Mouse (Mus musculus) frontal cortex, adult (tissue): ENCODE data around the gene Rwdd4a.

ENCODE experiments used
- ATAC-seq: cut with Nextera tagmentation; 2 replicates; pipeline ENCODE4 v1.9.2; 2017; ENCODE audit warnings: mild to moderate bottlenecking, moderate library complexity, mixed read lengths; ENCODE audit not compliant: low TSS enrichment

Rwdd4a gene

DNA sequence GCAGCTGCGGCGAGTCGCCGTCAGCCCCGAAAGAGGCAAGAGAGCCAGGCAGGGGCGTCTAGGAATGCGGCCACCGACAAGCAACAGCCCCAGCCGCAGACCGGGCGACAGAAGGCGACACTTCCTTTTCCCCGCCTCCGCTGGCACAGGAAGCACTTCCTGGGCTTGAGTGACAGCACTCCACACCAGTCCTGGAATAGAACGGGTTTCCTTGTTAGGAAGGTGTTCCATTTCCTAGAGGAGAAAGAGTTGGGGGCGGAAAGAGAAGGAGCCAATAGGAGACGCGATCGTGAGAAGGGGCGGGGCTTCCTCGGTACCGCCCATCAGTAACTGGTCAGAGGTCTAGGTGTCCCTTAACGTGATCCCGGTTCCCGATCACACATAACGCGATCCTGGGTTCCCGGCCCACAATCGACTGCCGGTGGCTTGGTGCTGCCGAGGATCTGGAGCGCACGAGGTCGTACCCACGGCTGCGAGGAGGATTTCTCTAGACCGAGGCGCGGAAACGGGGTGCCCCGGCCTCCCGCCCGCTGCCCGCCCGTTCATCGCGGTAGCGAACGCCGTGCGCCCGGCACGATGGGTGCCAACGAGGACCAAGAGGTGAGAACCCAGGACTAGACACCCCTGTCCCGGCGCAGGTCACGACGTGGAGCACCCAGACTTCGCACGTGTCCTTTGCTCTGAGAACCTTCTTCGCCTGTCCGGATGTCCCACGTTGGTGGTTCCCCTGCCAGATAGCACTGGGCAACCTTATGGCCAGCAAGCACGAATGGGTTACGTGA lies at the start of gene Rwdd4a, which contains the start of gene Trappc11:
Gene Rwdd4a (plus strand): TSS at position 321 of the 782 bp plus-strand sequence.
Gene Trappc11 (minus strand): TSS at position 127 of the 782 bp plus-strand sequence.
- peak; percentile 100 for ATAC-seq

DNA sequence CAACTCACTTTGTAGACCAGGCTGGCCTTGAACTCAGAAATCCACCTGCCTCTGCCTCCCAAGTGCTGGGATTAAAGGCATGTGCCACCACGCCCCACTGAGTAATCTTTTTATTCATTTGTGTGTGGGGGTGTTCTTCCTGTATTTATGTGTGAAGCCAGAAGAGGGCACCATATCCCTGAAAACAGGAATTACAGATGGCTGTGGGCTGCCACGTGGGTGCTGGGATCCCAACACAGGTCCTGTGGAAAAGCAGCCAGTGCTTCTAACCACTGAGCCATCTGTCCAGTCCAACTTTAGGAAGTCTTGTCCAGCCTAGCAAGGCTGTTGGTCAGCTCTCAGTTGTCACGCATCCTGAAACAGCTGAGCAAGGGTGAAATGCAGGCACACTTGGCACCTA lies 46.2 kb upstream of the Rwdd4a start:
- no peak for ATAC-seq

DNA sequence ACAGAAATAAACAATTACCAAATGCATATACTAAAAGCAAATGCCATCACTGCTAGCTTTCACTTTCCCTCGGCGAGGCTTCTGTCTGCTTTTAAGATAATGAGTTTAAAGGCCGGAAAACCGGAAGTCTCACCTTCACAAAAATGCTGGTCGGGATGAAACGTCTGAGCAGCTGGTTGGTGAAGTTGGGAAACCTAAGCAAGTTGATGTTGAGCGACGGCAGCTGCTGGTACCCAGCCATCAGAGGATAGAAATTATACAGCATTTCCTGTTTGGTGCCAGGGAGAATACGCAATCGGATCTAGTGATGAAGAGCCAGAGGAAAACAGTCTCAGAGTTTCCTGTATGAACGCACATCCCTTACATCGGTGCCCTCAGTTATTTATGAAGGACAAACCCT lies 40.4 kb upstream of the Rwdd4a start:
- ATAC-seq: no peak

DNA sequence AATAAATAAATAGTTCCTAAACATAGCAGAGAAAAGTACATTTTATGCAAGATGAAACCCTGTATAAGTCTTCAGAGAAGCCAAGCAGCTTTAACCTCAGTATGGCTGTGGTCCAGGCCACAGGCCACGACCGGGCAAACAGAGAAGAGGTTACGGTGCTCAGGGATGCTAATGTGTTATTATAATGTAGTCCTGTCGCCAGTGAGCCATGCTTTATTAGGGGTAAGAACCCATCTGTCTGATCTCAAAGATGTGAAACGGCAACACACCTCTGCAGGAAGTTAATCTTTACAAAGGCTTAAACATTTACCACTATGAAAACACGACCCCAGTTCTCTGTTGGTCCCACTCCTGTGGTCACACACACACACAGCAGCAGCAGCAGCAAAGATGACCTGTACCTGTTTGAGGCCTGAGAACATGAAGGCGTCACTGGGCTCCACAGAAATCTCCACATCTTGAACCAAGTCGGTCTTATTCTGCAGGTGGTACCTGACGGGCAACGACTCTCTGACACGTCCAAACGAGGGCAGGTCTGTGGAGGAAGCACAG lies 38.8 kb upstream of the Rwdd4a start:
- ATAC-seq: no peak

DNA sequence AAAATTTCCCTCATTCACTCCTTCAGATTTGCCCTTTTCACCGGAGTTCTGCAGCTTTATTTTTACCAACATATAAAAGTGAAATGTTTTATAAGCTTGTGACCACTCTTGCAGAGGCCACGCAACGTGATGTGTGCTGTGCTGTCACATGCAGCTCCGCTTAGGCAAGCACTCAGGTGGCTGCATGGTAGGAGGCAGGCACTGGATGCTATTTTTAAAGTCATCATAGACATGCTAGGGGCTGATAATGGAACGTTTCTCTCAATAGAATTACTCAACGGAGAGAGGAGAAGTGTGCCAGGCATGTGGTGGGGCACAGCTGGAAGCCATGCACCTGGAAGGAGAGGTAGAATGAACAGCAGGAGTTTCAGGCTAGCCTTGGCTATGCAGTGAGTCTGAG lies 38.0 kb upstream of the Rwdd4a start:
- no peak for ATAC-seq

DNA sequence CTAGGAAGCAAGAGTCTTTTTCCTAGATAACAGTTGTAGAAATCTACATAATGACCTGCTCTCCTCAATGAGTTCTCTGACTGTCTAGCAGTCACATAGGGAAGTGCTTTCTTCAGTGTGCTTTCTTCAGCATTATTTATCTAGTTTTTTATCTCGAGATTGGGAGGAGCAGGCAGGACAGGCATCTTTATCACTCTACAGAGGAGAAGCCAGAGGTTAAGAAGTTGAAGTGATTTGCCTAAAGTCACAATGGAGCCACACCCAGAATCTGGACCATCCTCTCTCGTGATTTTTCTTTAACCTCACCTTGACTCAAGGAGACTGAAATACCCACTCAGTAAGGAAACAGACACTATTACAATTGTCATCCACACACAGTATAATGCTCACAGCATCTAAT lies 31.5 kb upstream of the Rwdd4a start:
- ATAC-seq: no peak

DNA sequence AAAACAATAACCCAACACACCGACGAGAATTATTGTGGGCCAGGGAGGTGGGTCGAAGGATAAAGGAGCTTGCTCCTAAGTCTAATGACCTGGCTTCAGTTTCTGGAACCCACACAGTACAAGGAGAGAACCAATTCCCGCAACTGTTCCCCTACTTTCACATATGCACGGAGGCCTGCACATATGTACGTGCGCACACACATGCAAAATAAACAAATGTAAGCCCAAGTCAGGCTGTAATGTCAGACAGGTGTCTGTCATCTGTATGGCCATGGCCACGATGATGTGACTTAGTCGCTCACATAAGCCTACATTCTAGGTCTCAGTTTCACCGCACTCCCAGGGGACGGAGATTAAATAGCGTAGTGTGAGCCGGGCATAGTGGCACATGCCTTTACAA lies 30.9 kb upstream of the Rwdd4a start:
- ATAC-seq: no peak

DNA sequence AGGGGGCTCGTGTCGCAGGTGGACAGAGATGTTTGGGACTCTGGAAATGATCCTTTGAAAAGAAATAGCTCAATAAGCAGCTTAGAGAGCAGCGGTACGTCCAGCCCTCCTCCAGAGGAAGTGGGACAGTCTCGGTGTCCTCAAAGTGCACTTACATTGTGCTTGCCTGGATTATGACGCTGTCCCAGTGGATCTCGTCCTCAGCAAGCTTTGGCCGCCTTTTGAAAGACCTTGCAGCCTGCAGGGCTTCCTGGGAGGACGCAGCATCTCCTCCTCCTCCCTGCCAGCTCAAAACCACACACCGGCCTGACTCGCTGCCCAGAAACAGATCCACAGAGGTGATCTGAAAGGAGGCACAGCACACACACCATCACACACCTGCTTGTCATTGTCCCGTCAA lies 28.0 kb upstream of the Rwdd4a start:
- ATAC-seq: no peak

DNA sequence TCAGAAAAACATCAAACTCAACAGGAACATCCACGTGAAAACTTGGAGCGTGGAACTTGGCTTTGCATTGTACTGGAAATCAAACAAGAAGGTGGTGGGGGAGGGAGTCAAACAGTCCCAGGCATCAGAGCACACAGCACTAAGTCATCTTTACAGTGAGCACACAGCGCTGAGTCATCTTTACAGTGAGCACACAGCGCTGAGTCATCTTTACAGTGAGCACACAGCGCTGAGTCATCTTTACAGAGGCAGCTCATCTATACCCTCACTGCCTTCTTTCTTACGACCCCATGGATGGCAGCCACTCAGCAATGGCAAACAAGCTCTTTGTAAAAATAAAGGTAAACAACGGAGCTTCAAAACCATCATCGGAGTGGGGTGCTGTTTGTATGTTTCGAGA lies 22.5 kb upstream of the Rwdd4a start:
- ATAC-seq: peak; percentile 67; the same call in 1 of the 2 replicates

DNA sequence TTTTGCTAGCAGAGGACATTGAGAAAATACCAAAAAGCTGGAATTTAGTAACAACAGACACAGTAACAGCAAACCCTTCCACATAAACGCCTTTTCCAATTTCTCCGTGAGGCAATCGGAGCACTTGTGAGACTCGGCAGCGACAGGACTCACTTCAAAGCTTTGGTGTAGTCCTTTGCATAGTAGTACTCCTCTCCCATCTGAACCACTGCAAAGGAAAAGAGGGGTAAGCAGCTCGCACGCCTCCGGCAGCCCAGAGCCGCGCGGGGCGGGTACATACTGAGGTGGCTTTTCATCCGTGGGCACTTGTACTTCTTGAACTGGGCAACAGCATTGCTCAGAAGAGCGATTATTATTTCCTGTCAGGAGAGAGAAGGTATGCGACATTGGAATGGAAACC lies 19.9 kb upstream of the Rwdd4a start:
- no peak for ATAC-seq

DNA sequence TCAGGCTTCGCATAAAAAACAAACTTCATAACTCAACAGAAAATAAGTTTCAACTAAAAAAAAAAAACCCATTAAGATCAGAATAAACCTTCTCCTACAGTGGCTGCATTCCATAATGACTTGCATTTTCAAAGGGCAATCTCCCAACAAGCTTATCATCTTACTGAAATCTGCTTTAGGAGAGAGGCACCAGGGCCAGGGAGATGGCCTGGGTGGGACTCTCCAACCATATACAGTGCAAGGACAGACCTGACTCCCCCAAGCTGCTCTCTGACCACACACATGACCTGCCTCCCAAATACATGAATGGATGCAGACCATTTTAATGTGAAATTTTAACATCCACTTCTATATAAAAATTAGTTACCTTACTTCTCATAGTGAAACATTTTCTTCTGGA lies 5.4 kb upstream of the Rwdd4a start:
- no peak for ATAC-seq

DNA sequence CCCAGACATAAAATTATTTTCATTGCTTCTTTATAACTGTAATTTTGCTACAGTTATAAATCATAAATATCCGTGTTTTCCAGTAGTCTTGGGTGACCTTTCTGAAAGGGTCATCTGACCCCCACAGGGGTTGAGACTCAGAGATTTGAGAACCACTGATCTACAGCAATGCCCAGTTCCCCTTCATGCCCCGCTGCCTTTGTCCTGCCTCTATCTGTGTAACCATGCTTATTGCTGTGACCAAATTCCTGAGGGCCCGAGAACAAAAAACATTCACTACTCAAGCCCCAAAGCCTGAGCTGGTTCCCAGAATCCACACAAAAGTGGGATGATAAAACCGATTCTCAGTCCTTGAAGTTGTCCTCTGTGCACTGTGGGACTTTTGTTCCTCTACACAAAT lies 4.9 kb downstream of the Rwdd4a start:
- no peak for ATAC-seq

DNA sequence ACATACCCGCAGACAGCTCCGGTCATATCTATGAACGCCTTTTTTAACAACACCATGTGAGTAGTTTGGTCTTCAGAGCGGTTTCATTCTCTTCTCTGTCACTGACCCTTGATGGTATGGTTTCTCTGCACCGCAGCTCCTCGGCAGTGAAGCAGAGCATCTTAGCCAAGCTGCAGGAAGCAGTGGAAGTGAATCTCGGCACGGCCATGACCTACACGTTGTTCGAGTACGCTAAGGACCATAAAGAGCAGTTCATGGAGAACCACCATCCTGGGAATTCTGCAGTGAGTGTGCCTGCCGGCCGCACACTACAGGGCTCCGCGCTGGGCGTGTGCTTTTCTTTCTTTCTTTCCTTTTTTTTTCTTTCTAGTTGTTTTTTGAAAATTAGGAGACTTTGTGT lies 9.3 kb downstream of the Rwdd4a start:
- no peak for ATAC-seq

DNA sequence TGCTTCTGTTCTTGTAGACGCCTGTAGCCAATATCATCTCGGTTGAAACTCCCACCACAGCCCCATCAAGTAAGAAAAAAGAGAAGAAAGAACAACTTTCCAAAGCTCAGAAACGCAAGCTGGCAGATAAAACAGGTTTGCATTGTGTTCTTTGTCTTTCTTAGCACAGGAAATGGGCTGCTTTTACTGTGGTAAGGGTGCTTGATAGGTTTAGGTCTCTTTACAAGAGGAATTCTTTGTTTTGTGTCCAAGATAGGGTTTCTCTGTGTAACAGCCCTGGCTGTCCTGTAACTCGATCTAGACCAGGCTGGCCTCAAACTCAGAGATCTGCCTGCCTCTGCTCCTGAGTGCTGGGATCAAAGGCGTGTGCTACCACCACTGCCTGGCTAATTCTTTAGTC lies 10.6 kb downstream of the Rwdd4a start:
- no peak for ATAC-seq

DNA sequence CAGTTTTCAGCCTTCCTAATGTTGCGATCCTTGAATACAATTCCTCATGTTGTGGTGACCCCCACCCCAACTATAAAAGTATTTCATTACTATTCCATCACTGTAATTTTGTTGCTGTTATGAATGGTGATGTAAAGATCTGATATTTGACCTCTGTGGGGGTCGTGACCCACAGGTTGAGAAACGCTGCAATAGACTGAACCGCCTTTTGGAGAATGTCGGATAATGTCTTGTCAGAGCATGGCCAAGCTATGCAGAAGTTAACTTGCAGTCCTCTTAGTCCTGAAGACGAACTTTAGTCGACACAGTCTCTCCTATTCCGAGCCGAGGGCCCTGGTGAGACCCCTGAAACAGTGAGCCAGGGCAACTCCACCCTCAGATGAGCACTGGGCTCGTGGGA lies 13.6 kb downstream of the Rwdd4a start:
- no peak for ATAC-seq

DNA sequence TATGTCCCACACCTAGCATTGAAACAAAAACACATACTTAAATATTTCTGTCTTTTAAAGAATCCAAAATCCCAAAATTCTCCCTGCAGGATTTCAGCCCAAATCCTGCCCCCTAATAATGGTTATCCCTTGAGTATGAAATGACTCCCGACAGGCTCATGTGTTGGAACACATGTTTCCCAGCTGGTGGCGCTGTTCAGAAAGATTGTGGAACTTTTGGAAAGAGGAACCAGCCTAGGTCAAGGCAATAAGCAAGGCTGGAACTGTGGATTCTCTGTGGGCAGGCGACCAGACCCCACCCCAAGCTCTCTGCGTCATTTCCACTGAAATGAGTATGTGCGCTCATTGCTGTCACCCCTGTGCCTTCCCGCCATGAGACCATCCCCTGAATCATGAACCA lies 20.1 kb downstream of the Rwdd4a start:
- ATAC-seq: peak; percentile 47; the same call in 1 of the 2 replicates

DNA sequence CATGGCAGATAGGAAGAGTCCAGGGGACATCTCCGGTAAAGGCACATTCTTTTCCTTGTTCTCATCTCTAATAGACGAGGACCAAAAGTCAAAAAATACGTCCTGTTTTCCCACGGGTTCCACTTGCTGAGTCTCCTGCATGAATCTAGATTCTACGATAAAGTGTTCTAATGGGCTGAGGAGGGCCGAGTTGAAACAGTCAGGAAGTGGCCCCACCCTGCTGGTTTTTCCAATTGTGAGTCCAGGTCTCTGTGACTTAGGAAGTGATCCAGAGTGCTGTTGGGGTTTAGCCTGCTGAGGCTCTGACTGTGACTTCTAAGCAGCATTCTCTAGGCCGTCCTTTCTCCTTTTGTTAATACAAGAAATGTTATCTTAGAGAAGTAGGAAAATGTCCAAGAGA lies 23.0 kb downstream of the Rwdd4a start:
- no peak for ATAC-seq

DNA sequence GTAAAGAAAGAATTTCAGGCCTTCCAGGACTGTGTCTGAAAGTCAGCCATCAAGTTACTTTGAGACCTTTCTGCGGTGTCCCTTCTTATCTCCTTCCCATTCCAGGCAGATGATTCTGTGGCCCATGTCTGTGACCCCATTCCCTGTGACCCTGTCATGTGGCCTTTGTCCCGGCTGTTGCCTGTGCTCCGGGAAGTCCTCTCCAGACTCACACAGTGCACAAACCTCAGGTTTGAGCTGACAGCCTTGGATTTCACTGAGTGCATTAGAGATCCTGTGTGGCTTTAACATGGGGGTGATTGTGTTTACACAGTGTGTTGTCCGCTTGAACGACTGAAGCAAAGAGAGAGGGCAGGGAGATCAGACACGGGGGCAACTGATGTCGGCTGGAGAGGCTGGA lies 24.8 kb downstream of the Rwdd4a start:
- ATAC-seq: no peak

DNA sequence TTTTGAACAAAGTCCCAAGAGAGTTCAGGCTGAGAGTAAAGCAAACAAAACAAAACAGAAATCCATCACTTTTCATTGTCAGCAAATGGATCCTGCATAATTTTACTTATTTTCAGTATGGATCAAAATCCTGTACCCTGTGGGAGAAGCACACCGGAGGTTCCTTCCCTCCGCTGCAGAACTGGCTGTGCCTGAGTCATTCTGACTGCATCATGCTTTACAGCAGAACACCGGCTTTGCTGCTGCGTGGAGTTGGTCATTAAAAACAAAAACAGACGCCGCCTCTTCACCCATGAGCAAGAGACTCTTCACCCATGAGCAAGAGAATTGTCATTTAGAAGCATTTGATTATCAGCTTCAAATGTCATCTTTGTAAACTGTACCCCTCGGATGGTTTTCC lies 27.3 kb downstream of the Rwdd4a start:
- peak; percentile 91 for ATAC-seq

DNA sequence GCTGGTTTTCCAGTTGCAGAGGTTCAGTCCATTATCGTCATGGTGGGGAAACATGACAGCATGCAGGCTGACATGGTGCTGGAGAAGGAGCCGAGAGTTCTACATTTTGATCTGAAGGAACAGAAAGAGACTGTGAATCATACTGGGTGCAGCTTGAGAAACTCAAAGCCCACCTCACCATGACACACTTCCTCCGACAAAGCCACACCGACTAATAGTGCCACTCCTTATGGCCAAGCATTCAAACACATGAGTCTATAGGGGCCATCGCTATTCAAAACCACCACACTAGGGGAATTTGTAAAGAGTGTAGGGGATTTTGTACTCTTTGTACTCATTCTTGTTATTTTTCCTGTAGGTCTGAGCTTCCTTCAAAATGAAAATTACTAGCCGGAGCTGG lies 33.1 kb downstream of the Rwdd4a start:
- no peak for ATAC-seq

DNA sequence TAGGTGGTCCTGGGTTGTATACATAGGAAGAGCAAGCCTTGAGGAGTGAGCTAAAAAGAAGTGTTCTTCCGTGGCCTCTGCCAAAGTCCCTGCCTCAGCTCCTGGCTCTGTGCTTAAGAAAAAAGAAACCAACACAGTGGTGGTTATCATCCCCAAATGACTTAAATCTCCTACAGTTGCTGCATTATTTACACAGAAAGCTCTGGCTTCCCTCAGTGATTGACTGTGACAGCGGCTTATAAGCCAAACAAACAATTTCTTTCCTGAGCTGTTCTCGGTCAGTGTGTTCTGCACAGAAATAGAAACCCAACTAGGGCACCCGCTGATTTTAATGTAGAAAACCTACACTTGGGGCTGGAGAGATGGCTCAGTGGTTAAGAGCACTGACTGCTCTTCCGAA lies 34.6 kb downstream of the Rwdd4a start:
- ATAC-seq: peak; percentile 9; the same call in 1 of the 2 replicates

DNA sequence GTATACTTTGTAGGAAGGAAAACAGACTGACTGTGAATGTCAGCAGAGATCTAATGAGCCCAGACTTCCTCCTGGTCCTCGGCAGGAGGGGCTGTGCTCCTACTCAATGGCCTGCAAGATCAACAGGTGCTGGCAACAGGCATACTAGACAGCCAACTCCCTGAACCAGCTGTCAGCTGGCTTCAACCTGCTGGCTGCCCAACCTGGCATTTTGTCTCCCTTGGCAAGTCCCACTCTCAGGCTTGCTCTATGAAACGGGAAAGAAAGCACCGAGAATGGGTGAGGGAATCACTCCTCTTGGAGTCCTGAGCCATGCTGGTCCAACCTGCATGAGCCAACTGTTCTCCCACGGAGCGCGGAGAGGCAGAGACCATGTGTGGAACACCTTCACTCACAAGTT lies 36.7 kb downstream of the Rwdd4a start:
- ATAC-seq: no peak

DNA sequence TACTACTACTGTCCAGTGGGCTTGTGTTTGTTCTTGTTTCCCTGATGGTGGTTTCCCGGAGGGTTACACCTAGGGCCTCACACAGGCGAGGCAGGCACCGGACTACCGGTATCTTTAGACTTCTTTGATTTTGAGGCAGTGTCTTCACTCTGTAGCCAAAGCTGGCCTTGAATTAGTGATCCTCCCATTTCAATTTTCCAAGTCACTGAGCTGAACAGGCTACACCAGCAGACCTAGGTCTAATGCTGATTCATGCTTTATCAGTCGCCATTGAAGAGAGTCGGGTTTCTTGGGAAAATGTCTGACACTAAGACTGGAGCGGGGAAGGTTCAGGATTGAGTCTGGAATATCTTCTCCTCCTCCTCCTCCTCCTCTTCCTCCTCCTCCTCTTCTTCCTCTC lies 40.0 kb downstream of the Rwdd4a start:
- ATAC-seq: no peak

DNA sequence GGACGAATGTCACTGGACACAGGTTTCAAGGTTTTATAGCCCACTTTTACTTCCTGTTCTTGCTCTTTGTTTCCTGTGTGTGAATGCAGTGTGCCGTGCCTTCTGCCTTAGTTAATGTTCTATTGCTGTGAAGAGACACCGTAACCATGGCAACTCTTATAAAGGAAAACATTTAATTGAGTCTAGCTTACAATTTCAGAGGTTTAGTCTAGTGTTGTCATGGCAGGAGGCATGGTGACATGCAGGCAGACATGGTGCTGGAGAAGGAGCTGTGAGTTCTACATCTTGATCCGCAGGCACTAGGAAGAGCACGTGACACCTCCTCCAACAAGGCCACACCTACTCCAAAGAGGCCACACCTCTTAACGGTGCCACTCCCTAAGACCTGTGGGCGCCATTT lies 48.0 kb downstream of the Rwdd4a start:
- no peak for ATAC-seq
